Mouse (Mus musculus) limb, embryonic 15.5 days (tissue): ENCODE measurements around the gene Cd38. TPM values are rescaled to one million over a fixed set of nuclear protein-coding genes. Genes with fewer than 3 reads are reported as not detected.

Experiments used
- ATAC-seq: fragments of 200-750 bp; cut with Nextera tagmentation; 2 replicates; pipeline ENCODE4 v1.8.0; 2017; ENCODE audit warnings: low read depth, moderate TSS enrichment; ENCODE audit not compliant: insufficient number of reproducible peaks, low FRiP score, low TSS enrichment
- H3K27ac ChIP-seq: fragments of 300-500 bp; sonication (generic); 2 replicates; pipeline ENCODE4 v1.5.1; 2015; ENCODE audit warnings: moderate library complexity, mild to moderate bottlenecking, inconsistent platforms
- H3K27me3 ChIP-seq: fragments of 300-500 bp; sonication (generic); 2 replicates; pipeline ENCODE4 v1.6.1; 2015; ENCODE audit warnings: inconsistent platforms
- H3K36me3 ChIP-seq: fragments of 300-500 bp; sonication (generic); 2 replicates; pipeline ENCODE4 v1.6.1; 2015; ENCODE audit warnings: inconsistent platforms
- H3K4me1 ChIP-seq: fragments of 300-500 bp; sonication (generic); 2 replicates; pipeline ENCODE4 v1.6.1; 2015; ENCODE audit warnings: inconsistent platforms
- H3K4me2 ChIP-seq: fragments of 300-500 bp; sonication (generic); 2 replicates; pipeline ENCODE4 v1.6.1; 2015; ENCODE audit warnings: mild to moderate bottlenecking, inconsistent platforms
- H3K4me3 ChIP-seq: fragments of 300-500 bp; sonication (generic); 2 replicates; pipeline ENCODE4 v1.5.1; 2015; ENCODE audit warnings: mild to moderate bottlenecking, inconsistent platforms
- H3K9ac ChIP-seq: fragments of 300-500 bp; sonication (generic); 2 replicates; pipeline ENCODE4 v1.6.1; 2015; ENCODE audit warnings: inconsistent platforms
- H3K9me3 ChIP-seq: fragments of 300-500 bp; sonication (generic); 2 replicates; pipeline ENCODE4 v1.6.1; 2016; ENCODE audit warnings: inconsistent platforms
- WGBS: fragments of 180-500 bp; shearing (Covaris S2); methylation state at CpG from one replicate; pipeline ENCODE4 v1.1.7; 2015; 5-methylcytosine and 5-hydroxymethylcytosine counted together
- polyA plus RNA-seq: library from polyadenylated mRNA; unstranded; fragments of >200 nt; fragmentation: Nextera tagmentation; extraction: Ambion mirVana; gene quantifications from 2 replicates; pipeline ENCODE4 v1.2.1, GENCODE M21; 2015

Gene Cd38
- polyA plus RNA-seq, 1 experiment from 2014 or later: 7.2 TPM

DNA sequence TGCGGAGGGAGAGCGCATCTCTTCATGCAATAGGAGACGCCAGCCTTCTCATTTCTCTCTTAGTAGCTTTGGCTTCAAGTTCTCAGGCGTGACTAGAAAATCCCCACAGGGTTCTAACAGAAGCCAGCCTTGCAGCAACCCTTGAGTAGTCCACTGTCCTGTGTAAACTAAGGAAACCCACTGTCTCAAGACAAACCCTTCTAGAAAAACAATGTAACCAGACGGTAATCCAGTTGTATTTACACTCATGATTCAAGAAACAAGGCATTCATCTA lies 26.4 kb upstream of the Cd38 start:
- ATAC-seq: no peak
- no peaks in the 10 kb centered on the region for H3K36me3 ChIP-seq
- H3K4me2 ChIP-seq: no peak overlapping the region
- no peak overlapping the region for H3K27ac ChIP-seq
- no peaks in the 10 kb centered on the region for H3K4me1 ChIP-seq
- no peak overlapping the region for H3K9ac ChIP-seq
- 86% methylated on average over 5 of the region's 5 CpGs for whole genome bisulfite sequencing
- no peaks in the 10 kb centered on the region for H3K27me3 ChIP-seq
- no peaks in the 10 kb centered on the region for H3K9me3 ChIP-seq
- no peak overlapping the region for H3K4me3 ChIP-seq

DNA sequence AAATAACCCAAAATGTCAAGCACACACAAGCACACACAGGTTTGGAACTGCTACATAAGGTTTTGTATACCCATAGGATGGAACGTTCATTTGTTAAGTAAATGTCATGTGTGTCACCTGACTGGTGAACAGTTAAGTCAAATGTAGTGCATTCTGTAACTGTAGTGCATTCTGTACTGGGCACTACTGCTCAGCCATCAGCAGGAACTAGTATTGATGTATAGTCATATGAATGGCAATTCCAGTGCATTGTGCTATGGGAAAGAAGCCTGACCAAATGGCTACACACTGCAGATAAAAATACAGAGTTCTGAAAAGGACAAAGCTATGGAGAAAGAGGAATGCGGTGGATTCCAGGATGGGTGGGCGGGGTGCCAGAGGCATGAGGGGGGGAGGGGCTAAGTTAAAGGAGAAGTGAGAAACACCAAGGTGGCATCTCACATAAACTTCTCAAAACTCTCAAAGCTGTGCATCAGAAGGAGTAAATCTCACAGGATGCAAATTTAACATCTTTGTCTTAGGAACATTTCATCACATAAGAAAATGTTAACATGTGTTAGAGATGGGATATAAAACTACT lies 25.7 kb upstream of the Cd38 start:
- no peak for ATAC-seq
- Histone ChIP-seq H3K27ac (no peak overlapping the region), H3K9me3 (no peaks in the 10 kb centered on the region), H3K4me2 (no peak overlapping the region), H3K36me3 (no peaks in the 10 kb centered on the region), H3K9ac (no peak overlapping the region), H3K27me3 (no peaks in the 10 kb centered on the region), H3K4me3 (no peak overlapping the region), H3K4me1 (no peaks in the 10 kb centered on the region)
- WGBS: 57% methylated on average over 3 of the region's 3 CpGs

DNA sequence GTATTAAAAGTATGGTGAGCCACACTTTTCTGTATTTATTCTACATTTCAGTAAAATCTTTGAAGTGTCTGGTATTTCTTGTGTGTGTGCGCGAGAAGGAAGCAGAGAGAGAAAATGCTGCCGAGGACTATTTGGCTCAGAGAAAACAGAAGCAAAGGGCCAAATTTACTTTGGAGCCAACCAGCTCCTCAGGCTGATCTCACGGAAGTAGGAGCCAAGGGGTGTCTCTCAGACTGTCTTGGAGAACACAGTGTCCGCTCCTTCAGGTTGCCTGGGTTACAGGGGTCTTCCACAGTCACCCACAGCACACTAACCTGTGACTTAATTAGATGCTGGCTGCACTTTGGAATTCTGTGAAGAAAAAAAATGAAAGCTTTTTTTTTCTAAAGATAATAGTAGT lies 23.3 kb upstream of the Cd38 start:
- Histone ChIP-seq H3K9ac (no peak overlapping the region), H3K36me3 (no peaks in the 10 kb centered on the region), H3K4me1 (no peaks in the 10 kb centered on the region), H3K27me3 (no peaks in the 10 kb centered on the region), H3K4me3 (no peak overlapping the region), H3K4me2 (no peak overlapping the region), H3K27ac (no peak overlapping the region), H3K9me3 (no peaks in the 10 kb centered on the region)
- WGBS: 71% methylated on average over 5 of the region's 5 CpGs
- no peak for ATAC-seq

DNA sequence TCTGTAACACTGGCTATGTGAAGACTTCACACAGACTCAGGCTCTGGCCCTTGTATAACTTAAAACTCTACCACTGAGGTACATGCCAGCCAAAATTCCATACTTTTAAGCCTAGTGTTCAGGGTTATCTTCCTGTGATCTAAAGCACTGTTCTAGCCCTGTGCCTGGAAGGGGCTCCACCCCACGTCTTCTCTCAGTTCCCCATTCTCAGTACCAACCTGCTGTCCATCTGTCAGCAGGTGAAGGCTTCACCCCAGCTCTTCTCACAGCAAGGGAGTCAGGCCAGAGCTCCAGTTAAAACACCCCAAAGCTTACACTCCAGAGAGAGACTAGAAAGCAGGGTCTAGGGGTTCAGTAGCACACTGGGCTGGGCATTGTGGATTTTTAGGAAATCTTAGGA lies 22.7 kb upstream of the Cd38 start:
- WGBS: 44% methylated on average over 1 of the region's 1 CpGs
- Histone ChIP-seq H3K27ac (no peak overlapping the region), H3K4me2 (no peak overlapping the region), H3K4me3 (no peak overlapping the region), H3K9me3 (no peaks in the 10 kb centered on the region), H3K27me3 (no peaks in the 10 kb centered on the region), H3K36me3 (no peaks in the 10 kb centered on the region), H3K4me1 (no peaks in the 10 kb centered on the region), H3K9ac (no peak overlapping the region)
- no peak for ATAC-seq

DNA sequence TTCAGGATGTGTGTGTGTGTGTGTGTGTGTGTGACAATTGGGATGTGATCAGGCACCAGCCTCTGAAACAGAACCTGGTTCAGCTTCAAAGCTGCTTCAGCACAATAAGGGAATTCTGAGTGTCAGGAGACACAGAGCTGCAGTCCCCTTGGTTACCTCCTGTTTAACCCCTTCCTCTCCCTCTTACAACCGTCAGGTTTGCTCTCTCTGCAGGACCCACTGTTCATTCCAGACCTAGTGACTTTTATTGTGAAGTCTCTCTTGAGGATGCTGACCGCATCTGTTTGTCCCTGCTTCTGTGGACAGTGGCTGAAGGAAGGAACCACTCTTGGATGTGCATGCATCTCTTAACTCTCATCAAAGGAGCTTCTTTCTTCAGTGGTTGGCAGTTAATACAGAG lies 22.1 kb upstream of the Cd38 start:
- H3K27me3 ChIP-seq: no peaks in the 10 kb centered on the region
- no peak overlapping the region for H3K4me3 ChIP-seq
- ATAC-seq: no peak
- no peak overlapping the region for H3K4me2 ChIP-seq
- 25% methylated on average over 2 of the region's 2 CpGs for WGBS
- H3K27ac ChIP-seq: no peak overlapping the region
- no peak overlapping the region for H3K9ac ChIP-seq
- no peaks in the 10 kb centered on the region for H3K9me3 ChIP-seq
- H3K36me3 ChIP-seq: no peaks in the 10 kb centered on the region
- H3K4me1 ChIP-seq: no peaks in the 10 kb centered on the region

DNA sequence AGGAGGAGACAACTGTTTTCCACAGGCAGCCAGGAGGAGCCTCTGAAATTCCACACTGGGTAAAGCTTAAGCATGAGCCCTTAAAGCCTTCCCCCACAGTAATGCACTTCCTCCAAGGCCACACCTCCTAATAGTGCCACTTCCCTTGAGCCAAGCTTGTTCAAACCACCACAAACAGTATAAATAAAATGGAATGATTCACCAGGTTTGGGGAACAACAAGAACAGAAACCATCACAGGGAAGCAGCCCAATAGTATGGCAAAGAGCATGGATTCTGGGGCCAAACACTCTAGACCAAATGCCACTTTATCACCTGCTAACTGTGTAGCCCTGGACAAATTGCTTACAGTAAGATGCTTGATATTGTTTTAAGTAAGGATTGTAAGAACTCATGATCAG lies 20.8 kb upstream of the Cd38 start:
- Histone ChIP-seq H3K9ac (no peak overlapping the region), H3K4me1 (no peaks in the 10 kb centered on the region)

DNA sequence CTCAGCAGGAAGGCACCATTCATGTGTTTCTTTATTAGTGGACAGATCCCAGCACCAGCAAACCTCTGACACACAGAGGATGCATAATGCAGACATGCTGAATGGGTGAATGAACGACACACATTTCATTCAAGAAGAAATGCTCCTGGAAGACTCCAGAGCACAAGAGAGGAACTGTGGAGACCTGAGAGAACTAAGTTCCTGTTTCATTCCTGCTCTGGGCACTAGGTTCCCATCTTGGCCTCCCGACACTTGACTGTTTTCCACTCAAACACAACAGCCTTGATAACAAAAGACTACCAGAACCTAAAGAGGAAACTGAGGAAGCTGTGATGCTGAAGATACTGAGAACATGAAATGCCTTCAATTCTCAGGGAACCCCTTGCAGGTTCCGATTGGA lies 20.1 kb upstream of the Cd38 start:
- H3K4me2 ChIP-seq: no peak overlapping the region

More for the DNA sequence above, 20.8 kb upstream of the Cd38 start:
- H3K9me3 ChIP-seq: no peaks in the 10 kb centered on the region
- no peak overlapping the region for H3K4me2 ChIP-seq
- H3K27me3 ChIP-seq: no peaks in the 10 kb centered on the region
- H3K36me3 ChIP-seq: no peaks in the 10 kb centered on the region
- H3K27ac ChIP-seq: no peak overlapping the region
- no peak overlapping the region for H3K4me3 ChIP-seq
- no peak for ATAC-seq

DNA sequence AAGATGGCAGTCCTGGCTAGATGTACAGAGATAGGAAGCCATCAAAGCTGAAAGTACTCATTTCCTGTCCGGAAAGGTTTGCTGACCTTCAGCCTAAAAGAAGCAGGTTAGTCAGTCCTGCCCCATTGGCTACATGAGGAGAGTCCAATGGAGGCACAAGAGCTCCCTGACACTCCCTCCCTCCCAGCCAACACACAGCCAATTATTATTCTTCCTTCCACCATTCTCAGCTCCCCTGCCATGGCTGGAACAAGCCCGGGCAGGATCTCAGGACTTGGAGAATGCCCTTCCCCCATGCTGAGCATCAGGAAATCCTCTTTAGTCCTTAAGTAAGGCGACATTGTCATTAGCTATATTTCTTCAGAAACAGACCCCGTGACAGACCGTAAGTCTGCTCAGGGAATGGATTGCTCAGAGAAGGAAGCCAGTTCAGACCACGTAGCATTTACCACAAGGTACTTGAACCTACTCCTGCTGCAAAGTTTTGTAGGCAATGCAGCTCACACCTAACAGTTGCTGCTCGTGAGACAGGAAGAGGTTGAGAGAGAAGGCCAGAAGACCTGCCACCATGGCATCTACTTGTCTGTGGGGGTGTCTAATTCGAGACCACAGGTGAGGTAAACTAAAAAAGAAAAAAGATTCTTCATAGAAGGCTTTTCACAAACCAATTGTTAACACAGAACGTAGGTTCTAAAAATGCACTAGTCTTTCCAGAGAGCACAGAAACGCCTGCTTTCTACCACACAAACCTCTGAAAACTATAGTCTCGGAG lies 15.1 kb upstream of the Cd38 start:
- Histone ChIP-seq H3K36me3 (no peaks in the 10 kb centered on the region), H3K27ac (no peak overlapping the region), H3K4me2 (no peak overlapping the region), H3K9ac (no peak overlapping the region), H3K4me3 (no peak overlapping the region), H3K27me3 (no peaks in the 10 kb centered on the region), H3K4me1 (no peaks in the 10 kb centered on the region), H3K9me3 (no peaks in the 10 kb centered on the region)
- no peak for ATAC-seq
- WGBS: 72% methylated on average over 11 of the region's 11 CpGs

More for the DNA sequence above, 20.1 kb upstream of the Cd38 start:
- no peak overlapping the region for H3K4me3 ChIP-seq
- H3K9ac ChIP-seq: no peak overlapping the region
- H3K36me3 ChIP-seq: no peaks in the 10 kb centered on the region
- H3K27me3 ChIP-seq: no peaks in the 10 kb centered on the region
- no peaks in the 10 kb centered on the region for H3K9me3 ChIP-seq
- H3K27ac ChIP-seq: no peak overlapping the region
- WGBS: 80% methylated on average over 3 of the region's 3 CpGs
- no peaks in the 10 kb centered on the region for H3K4me1 ChIP-seq
- ATAC-seq: no peak

DNA sequence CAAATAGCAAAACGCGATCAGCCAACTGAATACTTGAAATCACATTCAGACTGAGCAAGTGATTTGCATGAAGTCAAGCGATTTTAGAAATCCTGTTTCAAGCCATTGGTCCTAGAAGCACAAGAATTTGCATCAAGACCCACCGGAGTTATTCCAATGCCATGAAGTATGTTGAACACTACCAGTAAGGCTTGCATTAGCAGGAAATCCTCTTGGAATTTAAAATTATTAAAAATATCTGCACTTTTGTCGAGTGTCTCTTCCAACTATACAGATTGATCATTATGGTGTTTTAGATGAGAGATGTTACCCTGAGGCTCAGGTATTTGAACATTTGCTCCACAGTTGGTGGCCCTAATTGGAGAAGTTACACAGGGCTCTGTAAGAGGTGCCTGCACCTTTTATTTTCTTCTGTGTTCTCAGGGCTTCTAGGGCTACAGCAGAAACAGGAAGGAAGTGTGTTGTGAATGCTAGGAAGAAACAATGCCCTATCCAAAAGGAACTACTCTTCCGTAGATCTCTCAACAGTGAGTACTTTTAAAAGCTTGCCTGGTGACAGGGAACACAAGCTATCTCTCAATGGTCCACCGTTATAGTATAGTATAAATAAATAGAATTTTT lies 14.4 kb upstream of the Cd38 start:
- no peak overlapping the region for H3K9ac ChIP-seq
- no peaks in the 10 kb centered on the region for H3K9me3 ChIP-seq
- H3K27me3 ChIP-seq: no peaks in the 10 kb centered on the region
- 79% methylated on average over 7 of the region's 7 CpGs for WGBS
- H3K4me1 ChIP-seq: no peaks in the 10 kb centered on the region
- no peak overlapping the region for H3K27ac ChIP-seq
- no peak overlapping the region for H3K4me3 ChIP-seq
- no peaks in the 10 kb centered on the region for H3K36me3 ChIP-seq
- H3K4me2 ChIP-seq: no peak overlapping the region
- ATAC-seq: no peak

DNA sequence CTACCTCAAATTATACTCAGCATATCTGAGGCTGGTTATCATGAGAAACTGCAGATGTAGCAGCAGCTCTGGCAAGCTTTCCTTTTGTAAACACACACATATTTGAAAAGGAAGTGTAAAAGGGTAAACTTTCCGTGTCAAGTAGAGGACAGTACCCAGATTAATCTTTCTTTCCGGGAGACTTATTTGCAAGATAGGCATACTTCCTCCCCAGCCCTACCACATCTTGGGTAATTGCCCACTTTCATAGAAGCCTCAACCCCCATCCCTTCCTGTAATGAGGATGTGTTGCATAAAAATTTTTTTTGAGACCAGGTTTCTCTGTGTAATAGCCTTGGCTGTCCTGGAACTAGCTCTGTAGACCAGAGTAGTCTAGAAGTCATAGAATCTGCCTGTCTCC lies 12.6 kb upstream of the Cd38 start:
- H3K9me3 ChIP-seq: no peaks in the 10 kb centered on the region

DNA sequence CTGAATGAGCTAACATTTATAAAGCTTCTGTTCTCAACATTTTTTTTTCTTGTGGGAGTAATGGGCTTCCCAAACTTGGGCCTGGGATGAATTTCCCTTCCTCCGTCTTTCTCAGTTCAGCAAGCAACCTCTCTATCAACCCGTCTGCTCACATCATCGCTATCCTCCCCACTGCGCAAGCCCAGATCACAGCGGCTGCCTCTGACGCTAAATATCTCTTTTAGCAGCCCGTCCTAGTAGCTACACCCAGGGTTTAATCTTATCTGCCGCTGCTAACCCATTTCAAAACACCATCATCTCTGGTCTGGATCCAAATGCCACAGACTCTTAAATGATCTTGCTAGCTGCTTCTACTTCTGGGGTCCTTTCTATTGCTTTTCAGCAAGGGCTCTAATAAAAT lies 8.7 kb upstream of the Cd38 start:
- H3K4me3 ChIP-seq: no peak overlapping the region
- no peak overlapping the region for H3K4me2 ChIP-seq
- no peaks in the 10 kb centered on the region for H3K27me3 ChIP-seq
- no peak for ATAC-seq
- WGBS: 85% methylated on average over 8 of the region's 8 CpGs
- no peak overlapping the region for H3K27ac ChIP-seq
- no peaks in the 10 kb centered on the region for H3K36me3 ChIP-seq
- no peaks in the 10 kb centered on the region for H3K4me1 ChIP-seq
- no peaks in the 10 kb centered on the region for H3K9me3 ChIP-seq
- no peak overlapping the region for H3K9ac ChIP-seq

More for the DNA sequence above, 12.6 kb upstream of the Cd38 start:
- Histone ChIP-seq H3K36me3 (no peaks in the 10 kb centered on the region), H3K4me2 (no peak overlapping the region), H3K4me3 (no peak overlapping the region), H3K9ac (no peak overlapping the region), H3K27ac (no peak overlapping the region), H3K4me1 (no peaks in the 10 kb centered on the region), H3K27me3 (no peaks in the 10 kb centered on the region)
- no peak for ATAC-seq
- WGBS: 55% methylated on average over 2 of the region's 2 CpGs

DNA sequence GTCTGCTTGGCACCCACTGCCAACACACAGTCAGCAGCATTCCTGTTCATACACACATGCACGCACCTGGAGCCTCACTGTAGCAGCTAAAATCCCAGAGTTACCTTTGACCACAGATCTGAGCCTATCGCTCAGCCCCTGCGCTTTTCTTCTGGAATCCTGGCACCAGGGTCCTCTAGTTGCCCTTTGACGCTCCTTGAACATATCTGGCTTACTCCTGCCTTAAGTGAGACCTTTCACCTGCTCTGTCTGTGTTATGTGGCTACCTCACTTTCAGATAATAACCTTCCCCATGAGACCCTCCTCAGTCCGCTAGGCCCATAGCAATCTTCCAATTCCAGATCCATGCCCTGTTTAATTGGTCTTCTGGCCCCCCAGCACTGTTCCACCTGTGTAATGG lies 8.3 kb upstream of the Cd38 start:
- WGBS: 84% methylated on average over 5 of the region's 5 CpGs
- no peak for ATAC-seq
- H3K27me3 ChIP-seq: no peaks in the 10 kb centered on the region
- no peak overlapping the region for H3K9ac ChIP-seq
- H3K9me3 ChIP-seq: no peaks in the 10 kb centered on the region
- no peaks in the 10 kb centered on the region for H3K4me1 ChIP-seq
- H3K36me3 ChIP-seq: no peaks in the 10 kb centered on the region
- no peak overlapping the region for H3K27ac ChIP-seq
- H3K4me2 ChIP-seq: no peak overlapping the region
- H3K4me3 ChIP-seq: no peak overlapping the region
